Mouse (Mus musculus) lung, adult 2 months (tissue): ENCODE results near the gene Metap1.

ENCODE experiments used
- CTCF ChIP-seq: fragments of 200-500 bp; IDR thresholded peaks from 2 replicates; pipeline ENCODE4 v1.5.1; 2011; ENCODE audit warnings: mild to moderate bottlenecking, low read length, control low read depth; ENCODE audit not compliant: insufficient read depth
- POLR2A ChIP-seq: fragments of 200-500 bp; IDR thresholded peaks from 2 replicates; pipeline ENCODE4 v1.6.1; 2011; ENCODE audit warnings: low read depth, mild to moderate bottlenecking, control low read depth, low read length, borderline replicate concordance; ENCODE audit errors: extremely low read depth

GRCm38 (mm10) chr3:138525494-138525893 lies 36.2 kb upstream of the Metap1 start:
- TF ChIP-seq CTCF (no peak), POLR2A (no peak)
